Mouse (Mus musculus) c-Kit-positive CD71-negative TER-119-negative erythroid progenitor cells, embryonic 14.5 days (primary cell): Measurements from ENCODE around the gene Gm7982.
"Not testable (repeated sequence)": the region's sequence is repeated elsewhere in the genome, so short reads cannot be mapped to it uniquely, and the experiment has no call there.

Experiments
- DNase-seq: peaks from one replicate; pipeline ENCODE4 v3.0.0-alpha.2; 2013; ENCODE audit warnings: low read depth

Gene Gm7982

DNA sequence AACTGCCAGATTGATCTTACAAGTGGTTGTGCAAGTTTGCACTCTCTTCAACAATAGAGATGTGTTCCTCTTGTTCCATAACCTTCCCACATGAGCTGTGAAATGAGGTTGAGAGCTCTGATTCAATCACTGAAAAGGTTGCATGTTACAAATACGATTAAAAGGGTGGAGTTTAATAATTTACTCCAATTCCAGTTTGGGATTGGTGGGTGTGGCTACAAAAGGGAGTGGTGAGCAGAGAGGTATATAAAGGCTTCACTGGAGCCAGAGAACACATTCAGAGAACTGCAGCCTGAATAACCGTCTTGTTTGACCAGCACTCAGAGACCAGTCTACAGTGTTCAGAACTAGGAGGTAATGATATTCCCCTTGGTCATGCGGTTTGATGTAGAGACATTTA, at the start of gene Gm7982:
Gene Gm7982, plus strand, starts transcription at position 301 of the 400 bp plus-strand sequence.
- not testable (repeated sequence) for DNase-seq

DNA sequence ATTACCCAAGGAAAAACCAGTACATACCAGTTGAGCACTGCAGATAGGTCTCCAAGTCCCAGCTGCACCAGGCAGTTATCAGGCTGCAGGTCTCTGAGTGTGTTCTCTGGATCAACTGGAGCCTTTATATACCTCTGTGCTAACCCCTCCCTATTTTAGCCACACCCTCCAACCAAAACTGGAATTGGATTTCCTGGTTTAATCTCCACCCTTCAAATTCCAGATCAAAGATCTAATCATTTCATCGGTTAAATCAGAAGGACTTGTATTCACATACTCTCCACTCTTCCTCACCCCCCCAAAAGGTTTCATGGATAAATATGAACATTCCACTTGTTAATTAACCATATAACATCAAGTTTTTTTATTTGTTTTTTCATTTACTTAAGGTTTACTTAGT, 5.7 kb upstream of the Gm7982 start, which contains the start of gene Gm7978:
Gene Gm7978, minus strand, starts transcription at position 101 of the 400 bp plus-strand sequence.
- DNase-seq, result not testable (repeated sequence)

DNA sequence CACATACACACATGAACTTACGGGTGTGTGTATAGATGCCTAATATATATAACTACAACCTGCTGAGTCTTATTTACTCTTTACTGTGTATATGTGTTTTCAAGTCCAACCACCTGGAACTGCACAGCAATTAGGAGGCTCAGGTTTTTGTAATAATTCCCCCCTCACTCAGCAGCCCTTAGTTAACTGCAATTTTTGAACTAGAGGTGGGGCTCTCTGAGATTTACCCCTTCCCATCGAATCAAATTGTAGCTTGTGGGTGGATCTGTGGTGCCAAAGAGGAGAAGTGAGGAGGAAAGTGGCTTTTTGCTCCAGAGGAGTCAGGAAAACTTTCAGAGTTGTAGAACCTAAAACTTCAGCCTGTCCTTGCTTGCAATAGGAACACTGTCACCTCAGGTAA, 33.9 kb downstream of the Gm7982 start, which contains the start of gene E330014E10Rik:
Gene E330014E10Rik, plus strand, starts transcription at position 301 of the 400 bp plus-strand sequence.
- not testable (repeated sequence) for DNase-seq
